Mouse (Mus musculus) naive thymus-derived CD4-positive, alpha-beta T cell, adult 2 months (primary cell): ENCODE measurements at regions not wholly inside any gene's neighbourhood (a gene's known extent, or its start where the extent isn't known, plus 50 kb on each side); places are given as distances from the start of the nearest gene placed in this dataset.

ENCODE experiments used
- DNase-seq: peaks from one replicate; pipeline ENCODE4 v3.0.0-alpha.2; 2011; ENCODE audit warnings: low read depth

- no peak for DNase-seq
Observed at GRCm38 (mm10) chr5:73797980-73798379, 146.8 kb downstream of the Spata18 start.

DNA sequence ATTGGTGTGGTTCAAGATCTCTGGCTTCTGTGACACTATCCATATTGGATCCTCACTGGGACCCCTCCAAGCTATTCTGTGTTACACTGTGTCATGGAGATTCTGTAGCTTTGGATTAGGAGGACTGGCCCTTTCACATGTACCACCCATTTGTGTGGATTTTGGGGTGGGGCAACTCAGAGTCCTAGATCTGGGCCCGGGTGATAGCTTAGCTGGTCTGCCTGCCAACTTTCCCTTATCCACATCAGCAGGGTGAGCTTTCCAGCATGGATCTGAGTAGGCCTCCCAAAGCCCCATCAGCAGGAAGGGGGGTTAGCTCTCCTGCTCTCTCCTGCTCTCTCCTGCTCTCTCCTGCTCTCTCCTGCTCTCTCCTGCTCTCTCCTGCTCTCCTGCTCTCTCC, 152.3 kb downstream of the Spata18 start:
- no peak for DNase-seq

DNA sequence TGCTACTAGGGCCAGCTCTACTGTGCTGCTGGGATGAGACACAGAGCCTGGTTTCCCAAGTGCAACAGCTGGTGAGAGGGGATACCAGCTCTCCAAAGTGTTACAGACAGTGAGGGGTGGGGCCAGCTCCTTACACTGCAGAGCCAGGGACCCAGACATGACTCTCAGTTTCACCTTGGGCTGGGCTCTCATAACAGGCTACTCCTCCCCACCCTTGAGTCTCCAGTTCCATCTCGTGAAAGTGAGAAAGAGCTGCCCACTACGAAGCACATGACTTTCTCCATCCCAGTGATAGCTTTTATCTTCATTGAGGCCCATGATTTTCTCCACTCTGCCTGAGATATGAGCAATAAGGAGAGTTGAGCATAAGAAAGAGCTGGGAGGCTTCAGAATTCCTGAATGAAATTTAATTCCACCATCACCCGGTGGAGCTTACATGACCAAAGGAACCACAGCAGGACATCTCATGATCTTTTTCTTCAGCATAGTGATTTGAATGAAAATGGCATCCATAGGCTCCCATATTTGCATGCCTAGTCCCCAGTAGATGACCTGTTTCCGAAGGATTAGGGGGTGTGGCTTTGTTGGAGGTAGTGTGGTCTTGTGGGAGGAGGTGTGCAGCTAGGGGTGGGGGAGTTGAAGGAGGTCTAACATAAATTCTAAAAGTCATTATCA, 153.5 kb downstream of the Spata18 start:
- no peak for DNase-seq

GRCm38 (mm10) chr5:73810660-73811059, 159.5 kb downstream of the Spata18 start:
- no peak for DNase-seq

DNA sequence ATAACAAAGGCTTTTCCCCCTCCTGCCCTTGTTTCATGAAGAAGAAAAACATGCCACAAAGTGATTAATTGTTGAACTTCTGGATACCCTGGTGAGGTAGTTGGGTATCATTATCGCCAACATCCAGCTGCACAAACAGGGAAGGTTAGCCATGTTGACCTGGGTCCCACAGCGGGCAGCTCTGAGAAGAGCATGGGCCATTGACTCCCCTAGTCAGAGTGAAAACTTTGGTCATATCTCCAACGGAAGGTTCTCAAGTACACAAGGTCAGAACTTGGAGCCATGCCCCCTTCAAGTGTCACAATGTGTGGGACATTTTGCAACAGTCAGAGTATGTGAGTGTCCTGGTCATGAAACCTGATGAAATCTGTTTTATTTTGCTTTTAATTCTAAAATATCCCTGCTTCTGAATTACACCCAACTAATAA, 159.9 kb downstream of the Spata18 start:
- no peak for DNase-seq

DNA sequence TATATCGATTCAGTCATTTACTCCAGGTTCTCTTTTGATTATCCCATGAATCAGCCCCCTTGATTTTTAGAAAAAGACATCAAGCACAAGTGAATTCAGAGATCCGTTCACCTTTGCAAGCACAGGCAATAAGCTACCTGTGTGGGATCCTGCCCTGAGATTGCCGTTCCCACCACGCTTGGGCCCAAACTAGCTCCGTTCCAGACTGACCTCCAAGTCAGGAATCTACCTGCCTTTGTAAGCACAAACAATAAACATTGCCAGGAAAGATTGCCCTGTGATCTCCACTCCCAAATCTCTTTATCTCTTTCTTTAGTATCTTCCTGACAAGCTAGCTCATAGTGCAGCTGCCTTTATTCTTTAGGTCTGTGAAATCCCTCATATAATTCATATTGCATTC, 164.6 kb downstream of the Spata18 start:
- DNase-seq: no peak

GRCm38 (mm10) chr5:73817180-73817579, 166.0 kb downstream of the Spata18 start:
- DNase-seq: no peak

GRCm38 (mm10) chr5:73821956-73822545, 170.9 kb downstream of the Spata18 start:
- DNase-seq: no peak

DNA sequence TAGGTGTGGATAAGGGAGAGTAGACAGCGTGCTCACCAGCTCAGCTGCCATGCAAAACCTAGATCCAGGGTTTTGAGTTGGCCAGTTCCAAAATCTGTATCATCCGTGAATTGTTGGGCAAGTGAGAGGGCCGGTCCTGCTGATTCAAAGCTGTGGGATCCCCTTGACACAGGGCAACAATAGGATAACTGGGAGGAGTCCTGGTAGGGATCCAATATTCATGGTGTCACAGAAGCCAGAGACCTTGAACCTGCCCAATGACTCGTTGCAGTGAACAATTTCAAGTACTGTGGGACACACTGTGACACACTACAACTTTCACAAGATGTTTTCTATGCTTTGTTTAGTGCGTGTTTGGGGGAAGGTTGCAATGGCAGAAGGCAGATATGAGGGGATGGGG, 172.2 kb downstream of the Spata18 start:
- DNase-seq: no peak

DNA sequence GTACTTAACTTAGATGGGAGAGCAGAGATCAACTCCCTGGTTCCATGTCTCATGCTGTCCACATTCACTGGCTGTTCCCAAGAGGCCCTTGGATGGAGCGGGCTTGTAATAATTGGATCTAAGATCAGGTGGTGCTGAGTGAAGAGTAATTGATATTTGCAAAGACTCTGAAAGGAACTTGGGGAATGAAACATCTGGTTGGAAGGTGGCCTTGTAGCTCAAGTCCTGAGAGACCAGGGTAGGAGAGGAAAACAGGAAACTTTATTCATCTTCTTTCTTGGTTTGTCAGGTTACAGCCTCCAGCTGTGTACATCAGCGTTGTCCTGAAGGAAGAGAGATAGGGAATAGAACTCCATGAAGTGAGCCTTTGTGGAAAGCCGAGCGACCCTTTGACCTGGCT, 175.8 kb downstream of the Spata18 start:
- no peak for DNase-seq

GRCm38 (mm10) chr5:73833721-73834120, 182.5 kb downstream of the Spata18 start:
- no peak for DNase-seq

DNA sequence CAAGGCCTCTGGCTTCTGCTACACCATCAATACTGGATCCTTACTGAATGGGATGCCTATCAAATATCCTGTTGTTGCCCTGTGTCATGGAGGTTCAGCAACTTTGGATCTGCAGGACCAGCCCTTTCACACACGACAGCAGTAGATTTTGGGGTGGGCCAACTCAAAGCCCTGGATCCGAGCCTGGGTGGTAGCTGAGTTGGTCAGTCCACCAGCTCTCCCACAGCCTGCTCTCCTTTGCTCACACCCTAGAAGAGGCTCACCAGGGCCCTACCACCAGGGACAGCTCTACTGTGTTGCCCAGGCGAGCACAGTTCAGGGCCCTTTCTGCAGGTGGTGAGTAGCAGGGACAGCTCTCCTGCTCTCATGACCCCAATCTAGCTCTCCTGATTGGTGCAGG, 192.6 kb downstream of the Spata18 start:
- no peak for DNase-seq

- DNase-seq: no peak
Observed at GRCm38 (mm10) chr5:73846096-73846782, 195.1 kb downstream of the Spata18 start.

- DNase-seq: no peak
Observed at GRCm38 (mm10) chr5:73846783-73847151, 195.6 kb downstream of the Spata18 start.

DNA sequence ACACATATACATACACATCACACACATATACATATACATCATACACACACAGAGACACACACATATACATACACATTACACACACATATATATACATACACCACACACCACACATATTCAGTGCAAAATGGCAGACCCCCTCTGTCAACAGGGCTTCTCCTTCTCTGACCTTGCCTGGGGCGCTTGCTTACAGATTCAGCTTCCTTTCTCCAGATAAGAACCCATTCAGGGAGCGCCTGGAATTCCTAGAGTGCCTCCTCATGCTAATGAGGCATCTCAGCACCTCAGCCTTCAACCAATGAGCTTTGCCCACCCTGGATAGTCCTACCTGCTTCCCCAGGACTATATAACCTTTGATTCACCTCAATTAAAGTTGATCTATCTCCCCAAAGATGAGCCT, 200.3 kb downstream of the Spata18 start:
- no peak for DNase-seq

DNA sequence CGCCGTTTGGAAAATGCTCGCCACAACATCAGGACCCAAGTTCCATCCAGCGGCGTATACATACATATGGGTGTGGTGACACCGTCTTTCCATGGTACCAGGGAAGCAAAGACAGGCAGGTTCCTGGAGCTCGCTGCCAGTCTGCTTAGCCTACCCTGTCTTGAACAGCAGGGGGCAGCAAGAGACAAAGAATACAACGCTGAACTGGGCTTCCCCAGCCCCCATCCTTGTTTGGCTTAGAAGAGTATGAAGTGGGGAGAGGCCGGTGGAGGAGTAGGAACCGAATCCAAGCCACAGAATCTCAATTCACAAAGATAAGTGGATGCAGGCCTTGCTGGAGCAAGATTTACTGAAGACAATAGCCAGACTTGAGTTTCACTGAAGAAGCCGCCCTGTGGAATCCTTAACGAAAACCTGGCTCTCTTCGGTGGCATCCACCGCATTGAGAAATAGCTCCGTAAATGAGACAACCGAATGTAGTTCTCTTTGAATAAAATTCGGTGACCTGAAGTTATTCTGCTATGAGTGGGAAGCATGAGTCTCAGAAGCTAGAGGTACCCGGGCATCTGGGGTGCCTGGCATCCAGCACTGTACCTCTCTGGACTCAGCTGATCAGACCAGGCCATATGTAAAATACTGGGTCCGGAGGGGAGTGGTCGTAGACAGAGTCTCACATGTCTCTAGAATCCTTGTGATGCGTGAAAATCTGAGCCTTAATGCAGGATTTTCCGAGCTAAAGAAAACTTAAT, 203.0 kb downstream of the Spata18 start:
- DNase-seq: peak; percentile 36

- DNase-seq: no peak
Observed at GRCm38 (mm10) chr5:73854774-73855371, 203.7 kb downstream of the Spata18 start.

DNA sequence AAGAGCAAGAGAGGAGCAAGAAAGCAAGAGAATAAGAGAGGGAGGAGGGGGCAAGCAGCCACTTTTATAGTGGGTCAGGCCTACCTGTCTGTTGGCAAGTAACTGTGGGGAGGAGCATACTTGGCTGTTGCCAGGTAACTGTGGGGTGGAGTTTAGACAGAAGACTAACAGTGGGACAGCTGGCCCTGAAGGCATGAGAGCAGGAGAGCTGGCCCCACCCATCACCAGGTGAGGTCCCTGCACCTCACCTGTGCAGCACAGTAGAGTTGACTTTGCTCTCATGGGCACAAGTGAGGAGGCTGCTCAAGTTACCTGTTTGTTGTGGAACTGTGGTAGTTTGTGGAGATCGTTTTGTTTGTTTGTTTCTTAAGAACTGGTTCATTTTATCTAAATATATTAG, 208.1 kb downstream of the Spata18 start:
- no peak for DNase-seq

DNA sequence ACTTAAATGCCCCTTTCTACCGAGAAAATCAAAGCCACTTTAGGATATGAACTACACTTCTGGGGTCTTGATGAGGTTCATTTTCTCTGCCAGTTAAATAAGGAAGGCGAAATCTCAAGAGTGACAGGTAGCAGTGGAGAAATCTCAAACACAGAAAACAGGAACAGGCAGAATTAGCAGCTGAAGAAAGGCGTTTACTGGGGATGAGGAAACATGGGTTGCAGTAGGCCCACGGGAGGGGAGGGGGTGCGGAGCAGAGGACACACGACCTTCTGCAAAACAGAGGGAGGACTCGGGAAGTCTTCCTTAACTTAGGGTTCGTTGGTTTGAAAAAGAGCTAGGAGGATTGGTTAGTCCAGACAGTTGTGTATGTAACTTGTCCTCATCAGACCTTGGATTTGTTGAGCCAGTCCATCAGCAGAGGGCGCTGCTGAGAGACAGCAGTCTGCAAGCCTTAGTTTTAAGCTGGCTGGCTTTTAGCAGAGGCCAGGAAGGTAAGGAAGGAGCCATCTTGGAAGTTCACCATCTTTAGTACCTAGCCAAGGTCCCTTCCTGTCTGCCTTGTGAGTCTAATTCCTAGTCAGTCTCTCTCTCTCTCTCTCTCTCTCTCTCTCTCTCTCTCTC, 204.0 kb downstream of the Usp46 start:
- DNase-seq: peak; percentile 34

GRCm38 (mm10) chr5:73872641-73873421, 195.4 kb downstream of the Usp46 start:
- DNase-seq: no peak

DNA sequence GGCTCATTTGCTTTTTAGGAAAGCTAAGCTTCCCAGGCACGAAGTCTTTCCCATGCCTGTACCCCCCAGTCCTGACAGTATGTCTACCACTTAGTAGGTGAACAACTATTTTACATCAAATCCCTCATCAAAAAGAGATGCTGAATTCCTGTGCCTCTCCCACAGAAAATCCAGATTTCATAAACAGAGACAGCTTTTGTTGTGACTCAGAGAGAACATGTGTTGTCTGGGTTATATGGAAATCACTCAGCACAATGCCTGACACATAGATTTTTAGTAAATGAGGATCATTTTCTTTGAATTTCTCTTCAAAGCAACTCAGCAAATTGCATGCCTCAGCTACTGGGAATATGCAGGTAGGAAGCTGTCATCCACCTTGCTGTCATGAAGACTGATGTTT, 193.5 kb downstream of the Usp46 start:
- no peak for DNase-seq
